Mouse (Mus musculus) frontal cortex, postnatal 10 days (tissue): ENCODE results near the gene Ptbp3.
"Not testable (repeated sequence)": the region's sequence is repeated elsewhere in the genome, so short reads cannot be mapped to it uniquely, and the experiment has no call there.

Experiments
- DNase-seq, 2 experiments: peaks; one replicate each; pipeline ENCODE4 v3.0.0; 2022; ENCODE audit warnings: low spot score in 2 of 2, mixed read lengths in 1 of 2

Ptbp3 gene

DNA sequence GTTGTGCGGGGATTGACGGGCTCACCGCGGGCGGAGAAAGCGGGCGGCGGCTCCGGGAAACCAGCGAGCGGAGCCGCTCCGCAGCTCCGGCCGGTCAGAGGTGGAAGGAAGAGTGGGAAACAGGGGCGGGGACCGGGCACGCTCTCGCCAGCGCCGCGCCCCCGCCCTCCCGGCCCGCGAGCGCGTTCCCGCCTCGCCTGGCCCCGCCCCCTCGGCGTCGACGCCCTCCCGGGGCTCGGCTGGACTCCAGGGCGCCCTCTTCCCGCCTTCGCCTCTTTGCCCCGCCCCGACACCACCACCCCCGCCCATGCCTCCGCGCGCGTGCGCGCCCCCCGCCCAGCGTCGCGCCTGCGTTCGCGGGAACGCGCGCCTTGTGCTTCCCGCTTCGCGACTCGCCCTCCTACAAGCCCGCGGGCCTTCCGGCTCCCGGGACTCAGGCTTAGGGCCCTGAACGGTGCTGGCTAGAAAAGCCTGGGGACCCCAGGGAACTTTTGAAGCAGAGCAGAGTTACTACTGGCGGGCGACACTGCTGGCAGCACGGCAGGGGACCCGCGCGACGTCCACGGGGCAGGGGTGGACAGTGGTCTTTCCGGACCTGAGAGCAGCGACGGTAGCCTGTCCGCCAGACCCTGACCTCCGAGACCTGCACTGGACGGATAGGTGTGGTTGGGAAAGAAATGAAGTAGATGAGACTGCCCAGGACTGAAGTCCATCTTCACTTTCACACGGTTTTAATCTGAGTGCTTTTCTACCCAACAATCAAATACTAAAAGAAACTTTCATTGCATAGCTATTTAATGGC lies at the start of gene Ptbp3:
Gene Ptbp3, minus strand, starts transcription at position 190 of the 802 bp plus-strand sequence.
- peak; percentile 69 to 89 for DNase-seq

DNA sequence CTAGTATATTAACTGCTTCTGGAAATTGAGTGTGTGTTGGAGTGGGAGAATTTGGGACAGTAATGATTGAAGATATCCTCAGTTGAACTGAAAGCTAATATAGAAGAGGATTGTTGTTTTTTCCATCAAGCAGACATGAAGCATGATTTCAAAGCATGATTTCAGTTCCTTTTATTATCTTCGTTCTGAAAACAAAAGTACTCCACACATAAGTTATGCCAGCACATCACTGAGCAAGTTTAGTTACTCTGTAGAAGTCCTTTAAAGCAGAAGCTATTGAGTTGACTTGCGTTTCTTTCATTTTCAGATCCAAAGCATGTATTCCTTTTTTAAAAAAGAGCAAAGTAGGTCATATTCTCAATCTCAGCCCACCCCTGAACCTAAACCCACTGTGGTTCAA lies 47.4 kb upstream of the Ptbp3 start:
- DNase-seq: no peak

DNA sequence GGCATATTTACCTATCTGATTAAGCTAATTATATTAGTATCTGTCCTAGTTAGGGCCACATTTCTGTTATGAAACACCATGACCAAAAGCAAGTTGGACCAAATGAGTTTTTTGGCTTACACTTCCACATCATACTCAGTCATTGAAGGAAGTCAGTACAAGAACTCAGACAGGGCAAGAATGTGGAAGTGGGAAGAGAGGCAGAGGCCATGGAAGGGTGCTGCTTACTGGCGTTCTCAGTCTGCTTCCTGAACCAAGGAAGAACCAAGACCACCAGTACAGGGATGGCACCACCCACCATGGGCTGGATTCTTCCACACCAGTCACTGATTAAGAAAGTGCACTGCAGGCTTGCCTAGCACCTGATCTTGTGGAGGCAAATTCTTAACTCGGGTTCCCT lies 45.5 kb upstream of the Ptbp3 start:
- DNase-seq: no peak

DNA sequence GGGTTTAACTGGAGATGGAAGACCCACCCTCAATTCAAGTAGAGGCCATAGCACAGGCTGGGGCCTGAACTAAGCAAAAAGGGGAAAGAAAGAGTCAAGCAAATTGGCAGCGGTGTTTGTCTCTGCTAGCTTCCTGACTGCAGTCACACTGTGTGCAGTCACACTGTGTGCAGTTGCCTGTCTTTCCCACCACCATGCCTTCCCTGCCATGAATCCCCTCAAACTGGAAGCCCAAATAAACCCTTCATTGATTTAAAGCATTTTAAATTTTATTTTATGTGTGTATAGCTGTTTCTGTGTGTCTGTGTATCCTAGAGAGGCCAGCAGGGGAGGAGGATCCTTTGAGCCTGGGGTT lies 38.7 kb upstream of the Ptbp3 start:
- no peak for DNase-seq

DNA sequence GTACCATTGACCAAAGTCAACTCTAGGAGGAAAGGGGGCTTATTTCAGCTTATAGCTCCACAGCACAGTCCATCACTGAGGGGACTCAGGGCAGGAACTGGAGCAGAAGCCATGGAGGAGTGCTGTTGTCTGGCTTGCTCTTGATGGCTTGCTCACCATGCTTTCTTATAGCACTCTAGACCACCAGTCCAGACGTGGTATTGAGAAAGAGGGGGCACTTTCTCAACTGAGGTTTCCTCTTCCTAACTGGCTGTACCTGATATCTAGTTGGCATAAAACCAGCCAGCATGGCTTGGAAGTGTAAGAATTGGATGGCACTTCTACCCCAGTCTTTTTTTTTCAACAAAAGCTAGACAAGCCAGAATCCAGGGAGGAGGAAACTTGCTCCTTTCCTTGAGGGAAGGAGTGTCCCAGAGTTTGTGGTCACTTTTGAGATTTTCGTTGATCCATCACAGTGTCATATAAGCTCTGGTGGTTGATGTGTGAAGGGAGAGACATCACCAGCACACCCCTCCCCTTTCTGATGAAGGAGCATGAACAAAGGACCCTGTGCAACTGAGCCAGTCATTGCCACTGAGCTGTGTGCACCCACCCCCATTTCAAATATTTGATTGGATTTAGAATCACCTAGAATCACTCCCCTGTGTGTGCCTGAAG lies 38.2 kb upstream of the Ptbp3 start:
- DNase-seq: no peak

DNA sequence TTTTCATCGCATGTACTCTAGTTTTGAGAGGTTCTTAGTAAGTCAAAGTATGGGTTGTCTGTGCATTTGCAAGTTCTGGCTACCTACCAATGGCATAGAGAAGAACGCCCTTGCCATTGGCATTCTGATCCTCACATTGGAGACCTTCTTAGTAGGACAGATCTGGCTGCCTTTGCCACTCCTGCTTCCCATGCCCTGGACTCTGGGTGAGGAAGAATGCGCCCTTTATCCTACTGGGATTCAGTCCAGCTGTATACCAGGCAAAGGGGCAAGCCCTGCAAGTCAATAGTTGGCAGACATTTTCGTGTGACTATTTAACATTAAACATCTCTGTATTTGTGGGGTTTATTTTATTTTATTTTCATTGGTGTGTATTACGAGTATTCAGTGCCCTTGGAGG lies 35.9 kb upstream of the Ptbp3 start:
- no peak for DNase-seq

DNA sequence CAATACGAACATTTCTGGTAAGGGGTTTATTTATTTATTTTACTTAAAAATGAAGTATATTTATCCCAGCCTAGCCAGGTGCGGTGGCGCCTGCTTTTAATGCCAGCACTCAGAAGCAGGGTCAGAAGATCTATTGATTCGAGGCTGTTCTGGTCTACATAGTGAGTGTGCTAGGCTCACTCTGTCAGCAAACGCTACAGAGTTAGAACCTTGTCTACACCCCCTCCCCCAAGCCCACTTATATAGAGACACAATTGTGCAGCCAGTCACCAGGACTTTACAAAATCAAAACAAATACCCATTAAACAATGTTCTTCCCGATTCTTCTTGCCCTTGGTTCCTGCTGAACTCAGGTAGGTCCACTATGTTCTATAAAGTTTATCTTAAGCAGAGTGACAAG lies 33.0 kb upstream of the Ptbp3 start:
- DNase-seq: no peak

DNA sequence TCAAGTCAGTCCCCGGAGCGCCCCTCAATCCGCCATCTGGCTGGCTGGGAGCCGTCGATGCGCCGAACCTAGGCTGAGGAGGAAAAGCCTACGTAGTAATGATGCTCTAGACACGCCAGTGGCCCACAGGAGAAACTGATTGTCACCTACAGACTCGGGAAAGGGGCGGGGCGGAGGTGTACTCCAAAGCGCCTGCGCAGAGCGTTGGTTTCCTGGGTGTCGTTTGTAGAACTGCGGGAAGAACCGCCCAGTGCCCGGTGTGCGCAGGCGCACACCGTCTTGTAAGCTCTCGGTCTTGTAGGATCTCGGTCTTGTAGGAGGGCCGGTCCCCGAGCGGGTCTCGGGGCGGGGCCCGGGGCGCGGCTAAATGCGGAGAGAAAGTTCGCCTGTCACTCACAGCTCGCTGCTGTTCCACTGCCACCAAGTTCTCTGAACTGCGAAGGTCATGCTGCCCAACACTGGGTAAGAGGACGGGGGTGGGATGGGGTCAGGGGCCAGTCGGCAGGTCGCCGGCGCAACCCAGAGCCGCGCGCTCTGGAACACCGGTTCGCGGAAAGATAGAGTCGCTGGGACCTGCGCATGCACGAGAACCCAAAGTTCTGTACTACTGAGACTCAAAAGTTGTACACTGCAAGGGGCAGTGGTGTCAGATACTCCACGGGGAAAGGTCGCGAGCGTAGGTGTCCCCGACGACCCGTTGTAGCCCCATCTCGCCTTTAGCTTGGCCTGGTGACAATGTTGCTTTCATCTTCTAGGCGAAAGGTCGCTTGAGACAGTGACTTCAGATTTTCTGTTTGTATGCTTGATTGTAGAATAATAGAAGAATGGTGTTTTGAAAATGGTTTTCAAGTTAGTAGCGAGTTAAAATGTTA lies 32.4 kb upstream of the Ptbp3 start, which contains the start of gene Hsdl2:
Gene Hsdl2, plus strand, starts transcription at position 250 of the 872 bp plus-strand sequence.
- peak; percentile 96 to 97 for DNase-seq

DNA sequence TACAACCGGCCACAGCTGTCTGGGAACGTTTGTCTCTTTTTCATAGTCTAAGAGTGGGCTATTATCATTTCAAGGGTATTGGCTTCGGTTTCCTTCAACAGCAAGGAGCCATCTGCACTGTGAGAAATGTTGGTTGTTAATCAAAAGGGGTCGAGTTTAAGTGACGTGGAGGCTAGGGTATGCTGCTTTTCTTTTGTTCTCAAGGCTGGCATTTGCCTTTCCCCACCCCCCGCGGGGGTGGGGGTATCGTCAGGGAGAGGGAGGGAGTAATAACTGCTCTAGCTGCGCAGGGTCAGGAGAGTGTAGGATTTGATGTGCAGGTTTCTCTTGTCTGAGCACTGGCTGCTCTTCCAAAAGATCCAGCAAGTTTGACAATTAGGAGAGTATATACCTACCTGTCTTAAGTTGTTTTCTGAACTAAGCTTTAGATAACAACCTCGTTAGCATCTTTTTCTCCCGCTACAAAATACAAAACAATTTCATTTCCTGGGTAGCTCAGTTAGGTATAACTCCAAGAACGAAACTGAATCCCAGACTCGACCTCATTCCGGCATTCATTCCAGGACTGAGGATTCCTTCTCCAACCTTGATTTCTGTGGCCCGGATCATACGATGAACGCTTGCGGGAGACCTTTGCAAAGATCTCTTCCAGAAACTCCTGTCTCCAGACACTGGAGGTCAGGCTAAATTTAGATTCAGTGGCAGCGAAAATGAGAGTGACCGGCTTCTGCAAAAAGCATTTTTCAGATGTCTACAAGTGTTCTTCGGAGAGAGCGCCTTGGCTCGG lies 31.5 kb upstream of the Ptbp3 start:
- DNase-seq: peak; percentile 23 to 29

DNA sequence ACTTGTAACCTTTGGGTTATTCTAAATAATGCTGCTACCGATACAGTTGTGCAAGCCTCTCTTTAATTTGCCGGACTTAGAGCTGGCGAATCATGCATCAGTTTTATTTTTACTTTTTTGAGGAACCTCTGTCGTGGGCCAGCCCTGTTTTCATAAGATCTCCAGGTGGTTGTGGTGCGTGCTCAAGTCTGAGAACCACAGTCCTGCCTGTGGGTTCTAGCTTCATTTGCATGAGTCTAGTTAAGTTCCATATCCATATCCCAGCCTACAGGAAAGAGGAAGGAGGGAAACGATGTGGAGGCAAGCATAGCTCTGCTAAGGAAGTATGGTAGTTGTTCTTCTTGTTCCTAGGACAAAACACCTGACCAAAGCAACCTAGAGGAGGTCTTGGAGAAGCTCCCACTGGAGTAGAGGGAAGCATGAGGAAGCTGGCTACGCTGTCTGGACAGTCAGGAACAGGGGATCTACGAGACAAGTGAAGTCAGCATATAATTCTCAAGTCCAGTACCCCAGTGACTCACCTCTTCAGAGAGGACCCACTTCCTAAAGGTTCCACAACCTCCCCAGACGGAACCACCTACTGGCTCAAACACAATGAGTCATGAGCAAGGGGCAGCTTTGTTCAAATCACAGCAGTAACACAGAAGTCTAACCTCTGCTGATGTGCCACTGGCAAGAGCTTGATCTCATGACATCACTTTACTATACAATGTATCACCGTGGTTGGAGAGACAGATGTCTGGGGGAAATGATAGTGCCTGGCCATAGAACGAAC lies 26.2 kb upstream of the Ptbp3 start:
- DNase-seq: no peak

DNA sequence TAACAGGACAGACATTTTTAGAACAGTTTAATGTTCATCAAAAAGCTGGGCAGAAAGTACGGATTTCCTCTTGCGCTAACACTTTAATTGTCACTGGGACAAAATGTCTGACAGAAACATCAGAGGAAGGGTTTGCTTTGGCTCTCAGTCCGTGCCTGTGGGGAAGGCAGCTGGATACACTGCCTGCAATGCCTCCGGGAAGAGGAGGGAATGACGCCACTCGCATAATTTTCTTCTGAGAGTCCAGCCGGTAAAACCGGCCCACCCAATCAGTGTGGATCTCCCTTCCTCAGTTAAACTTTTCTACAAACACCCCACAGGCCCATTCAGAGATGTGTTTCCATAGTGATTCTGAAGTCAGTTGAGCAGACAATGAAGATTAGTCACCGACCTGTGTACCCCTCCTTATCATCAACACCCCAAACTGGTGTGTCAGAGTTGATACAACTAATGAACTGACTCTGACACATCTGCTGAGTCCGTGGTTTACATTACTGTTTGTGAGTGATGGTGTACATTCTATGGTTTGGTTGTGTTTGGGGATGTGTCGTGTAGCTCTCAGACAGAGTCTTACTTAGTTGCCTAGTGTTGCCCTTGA lies 23.5 kb upstream of the Ptbp3 start:
- DNase-seq: no peak

DNA sequence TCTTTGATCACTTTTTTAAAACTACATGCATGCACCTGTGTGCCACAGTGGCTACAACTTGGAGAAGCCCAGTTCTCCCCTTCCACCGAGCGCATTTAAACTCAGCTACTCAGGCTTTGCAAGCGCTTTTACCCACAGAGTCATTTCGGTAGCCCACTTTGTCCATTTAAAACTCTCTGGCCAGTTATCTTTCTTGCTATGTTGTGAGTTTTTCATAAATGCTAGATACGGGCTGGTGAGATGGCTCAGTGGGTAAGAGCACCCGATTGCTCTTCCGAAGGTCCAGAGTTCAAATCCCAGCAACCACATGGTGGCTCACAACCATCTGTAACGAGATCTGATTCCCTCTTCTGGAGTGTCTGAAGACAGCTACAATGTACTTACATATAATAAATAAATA lies 21.4 kb upstream of the Ptbp3 start:
- DNase-seq: not testable (repeated sequence)

DNA sequence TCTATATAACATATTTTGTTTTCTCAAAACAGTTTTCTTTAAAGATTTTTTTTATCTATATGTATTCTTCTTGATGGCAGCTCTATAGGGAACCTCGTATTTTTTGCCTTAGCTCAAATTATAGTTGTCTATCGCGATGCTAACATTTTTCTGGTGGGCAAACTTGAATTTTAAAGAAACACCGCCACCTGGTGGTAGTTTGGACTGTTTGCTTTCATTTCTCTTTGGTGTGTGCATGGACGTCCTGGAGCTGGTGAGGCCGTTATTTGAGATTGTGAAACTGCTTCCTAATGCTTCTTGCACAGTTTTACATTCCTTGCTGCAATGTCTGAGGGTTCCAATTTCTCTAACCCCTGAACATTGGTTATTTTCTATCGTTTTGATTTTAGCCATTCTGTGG lies 20.4 kb upstream of the Ptbp3 start:
- peak in 1 of 2 experiments; percentile 59 for DNase-seq

DNA sequence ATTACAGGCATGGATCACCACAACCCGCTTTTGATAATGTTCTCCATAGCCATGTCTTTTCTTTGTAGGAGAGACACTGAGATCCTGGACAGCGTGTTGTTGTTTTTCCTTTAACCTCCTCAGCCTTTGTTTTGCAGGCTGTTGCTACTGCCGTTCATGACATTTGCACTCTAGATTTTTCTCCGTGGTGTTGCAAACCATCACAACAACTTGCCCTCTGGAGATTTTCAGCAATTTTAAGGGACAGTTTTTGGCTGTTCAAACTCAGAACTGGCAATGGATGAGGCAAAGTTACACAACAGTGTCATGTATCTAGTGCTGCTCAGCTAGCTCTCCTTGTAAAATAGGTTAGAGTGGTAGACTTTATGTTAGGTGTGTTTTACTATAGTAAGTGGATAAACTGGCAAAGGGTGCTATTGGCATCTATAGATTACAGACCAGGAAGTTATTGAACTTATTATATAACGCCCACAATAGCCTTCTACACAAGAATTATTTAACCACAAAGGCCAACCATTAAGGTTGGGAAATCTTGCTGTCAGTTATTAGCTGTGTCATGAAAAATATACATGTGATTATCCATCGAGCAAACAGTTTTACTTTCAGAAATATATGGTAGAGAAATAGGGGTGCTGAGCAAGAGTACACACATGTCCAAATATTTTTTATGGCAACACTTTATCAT lies 18.6 kb upstream of the Ptbp3 start:
- no peak for DNase-seq

DNA sequence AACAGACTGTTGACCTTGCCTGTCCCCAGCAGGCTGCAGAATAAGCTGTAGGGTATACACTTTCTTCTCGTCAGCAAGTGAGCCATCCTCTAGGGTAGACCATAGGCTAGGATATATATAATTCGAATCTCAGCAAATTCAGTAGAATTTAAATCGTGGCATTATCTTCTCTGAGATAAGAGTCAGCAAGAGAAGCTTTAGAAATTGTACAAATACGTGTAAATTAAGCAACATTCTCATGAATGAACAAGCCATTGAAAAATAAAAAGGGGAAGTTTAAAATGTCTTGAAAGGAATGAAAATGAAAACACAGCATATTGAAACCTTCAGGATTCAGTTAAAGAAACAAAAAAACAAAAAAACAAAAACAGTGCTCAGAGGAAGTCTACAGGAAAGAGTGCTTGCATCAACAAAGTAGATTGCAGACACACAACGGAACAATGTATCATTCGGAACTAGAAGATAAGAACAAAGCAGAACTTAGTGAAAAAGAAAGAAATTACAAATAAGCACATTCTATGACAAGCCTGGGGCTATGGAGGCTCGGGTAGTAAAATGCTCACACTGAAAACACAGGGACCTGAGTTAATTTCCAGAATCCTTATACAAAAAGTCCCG lies 16.5 kb upstream of the Ptbp3 start:
- DNase-seq: no peak

DNA sequence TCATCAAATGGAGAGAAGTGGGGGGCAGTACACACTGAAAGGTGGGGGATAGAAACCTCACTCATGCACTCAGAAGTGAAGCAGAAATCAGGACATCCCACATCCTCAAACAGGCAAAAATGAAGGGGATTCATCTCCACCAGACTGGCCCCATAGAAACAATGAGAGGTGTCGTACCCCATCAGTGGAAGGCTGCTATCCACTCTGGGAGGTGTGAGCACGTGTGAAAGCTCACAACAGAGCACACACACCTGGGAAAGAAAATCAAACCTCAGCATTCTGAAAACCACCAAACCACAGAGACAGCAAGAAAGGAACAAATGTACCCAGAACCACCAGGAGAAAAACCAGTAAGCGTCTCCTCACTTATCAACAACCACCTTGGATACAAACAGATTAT lies 15.0 kb upstream of the Ptbp3 start:
- DNase-seq: no peak

DNA sequence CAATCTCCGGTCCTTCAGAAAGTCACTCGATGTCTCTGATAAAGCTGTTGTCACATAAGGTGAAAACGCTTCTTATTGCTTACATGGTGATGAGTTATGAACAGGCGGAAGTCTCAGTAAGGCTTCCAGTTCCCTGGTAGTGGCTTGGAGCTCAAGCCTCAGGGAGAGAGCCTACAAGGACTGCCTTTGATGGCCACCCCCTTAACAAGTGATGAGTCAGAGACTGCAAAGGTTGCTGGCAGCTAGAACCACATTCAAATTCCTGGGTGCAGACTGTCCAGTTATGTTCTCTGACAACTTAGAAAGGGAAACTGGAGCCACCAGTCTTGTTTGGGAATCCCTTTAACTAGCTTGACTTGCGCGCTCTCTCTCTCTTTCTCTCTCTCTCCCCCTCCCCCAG lies 11.0 kb upstream of the Ptbp3 start:
- DNase-seq: no peak

DNA sequence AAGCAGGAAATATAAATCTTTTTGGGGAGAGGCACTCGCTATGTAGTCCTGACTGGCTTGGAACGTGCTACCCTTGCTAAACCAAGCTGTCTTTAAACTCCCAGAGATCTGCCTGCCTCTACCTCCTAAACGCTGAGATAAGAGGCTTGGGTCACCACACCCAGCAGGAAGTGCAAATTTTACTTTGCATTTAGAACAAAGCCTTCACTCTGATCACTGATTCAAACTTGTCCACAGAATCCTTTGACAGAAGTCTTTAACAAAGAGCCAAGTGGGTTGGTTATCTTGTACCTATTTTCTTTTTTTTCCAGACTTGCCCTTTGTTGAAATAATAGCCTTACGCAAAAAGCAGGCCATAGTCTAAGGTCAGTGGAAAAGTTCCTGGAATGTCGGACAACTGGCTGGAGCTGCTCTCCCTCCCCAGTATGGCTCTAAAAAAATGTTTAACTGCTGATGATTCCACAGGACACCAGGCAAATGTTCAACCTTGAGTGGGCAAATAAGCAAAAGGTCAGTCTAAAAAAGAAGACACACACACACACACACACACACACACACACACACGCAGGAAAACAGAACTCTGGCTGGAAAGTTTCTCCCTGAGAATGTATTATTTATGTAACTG lies 9.0 kb upstream of the Ptbp3 start:
- DNase-seq: no peak

DNA sequence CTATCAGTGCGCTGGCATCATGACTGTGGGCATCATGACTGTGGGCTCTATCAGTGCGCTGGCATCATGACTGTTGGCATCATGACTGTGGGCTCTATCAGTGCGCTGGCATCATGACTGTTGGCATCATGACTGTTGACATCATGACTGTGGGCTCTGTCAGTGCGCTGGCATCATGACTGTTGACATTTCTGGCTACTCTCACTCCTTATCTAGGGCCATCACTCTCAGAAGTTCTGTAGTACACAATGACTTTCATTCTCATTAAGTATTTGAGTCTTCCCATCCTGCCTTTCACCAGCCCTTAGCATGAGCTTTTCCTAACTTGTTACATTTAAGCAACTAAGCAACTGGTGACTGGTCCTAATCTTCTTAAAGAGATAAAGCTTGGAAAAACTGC lies 8.2 kb upstream of the Ptbp3 start:
- not testable (repeated sequence) for DNase-seq
